Mouse (Mus musculus): ENCODE measurements around the gene B4galt4. TPM values are rescaled to one million over a fixed set of nuclear protein-coding genes. Genes with fewer than 3 reads are reported as not detected.

Gene B4galt4
- polyA plus RNA-seq (2012; rRNA removed; ENCODE audit: low replicate concordance) = 8.3 and 10.1 TPM in 2 replicates

DNA sequence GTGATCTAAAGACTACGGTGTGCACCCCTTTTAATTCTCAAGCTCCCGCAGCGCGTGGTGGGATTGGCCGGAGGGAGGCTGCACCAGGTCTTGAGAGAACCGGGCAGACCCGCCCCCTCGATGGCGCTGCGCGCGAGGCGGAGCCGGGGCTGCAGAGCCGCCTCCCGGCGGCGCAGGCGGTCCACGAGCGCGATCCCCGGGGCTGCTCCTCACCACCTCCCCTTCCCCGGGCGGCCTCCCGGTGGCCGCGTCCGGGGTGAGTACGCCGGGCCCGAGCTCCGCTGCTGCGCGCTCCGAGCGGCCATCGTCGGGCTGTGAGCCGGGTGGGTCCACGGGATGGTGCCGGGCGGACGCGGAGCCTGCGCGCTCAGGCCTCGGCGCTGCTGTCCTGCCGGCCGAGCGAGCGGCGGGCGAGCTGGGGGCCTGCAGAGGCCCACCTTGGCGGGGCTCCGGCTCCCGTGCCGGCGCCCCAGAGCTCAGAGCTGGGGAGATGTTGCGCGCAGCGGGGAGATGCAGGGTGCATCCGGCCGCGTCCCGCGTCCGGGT lies at the start of gene B4galt4:
B4galt4 (plus strand) TSS at position 152 of the 546 bp plus-strand sequence.

DNA sequence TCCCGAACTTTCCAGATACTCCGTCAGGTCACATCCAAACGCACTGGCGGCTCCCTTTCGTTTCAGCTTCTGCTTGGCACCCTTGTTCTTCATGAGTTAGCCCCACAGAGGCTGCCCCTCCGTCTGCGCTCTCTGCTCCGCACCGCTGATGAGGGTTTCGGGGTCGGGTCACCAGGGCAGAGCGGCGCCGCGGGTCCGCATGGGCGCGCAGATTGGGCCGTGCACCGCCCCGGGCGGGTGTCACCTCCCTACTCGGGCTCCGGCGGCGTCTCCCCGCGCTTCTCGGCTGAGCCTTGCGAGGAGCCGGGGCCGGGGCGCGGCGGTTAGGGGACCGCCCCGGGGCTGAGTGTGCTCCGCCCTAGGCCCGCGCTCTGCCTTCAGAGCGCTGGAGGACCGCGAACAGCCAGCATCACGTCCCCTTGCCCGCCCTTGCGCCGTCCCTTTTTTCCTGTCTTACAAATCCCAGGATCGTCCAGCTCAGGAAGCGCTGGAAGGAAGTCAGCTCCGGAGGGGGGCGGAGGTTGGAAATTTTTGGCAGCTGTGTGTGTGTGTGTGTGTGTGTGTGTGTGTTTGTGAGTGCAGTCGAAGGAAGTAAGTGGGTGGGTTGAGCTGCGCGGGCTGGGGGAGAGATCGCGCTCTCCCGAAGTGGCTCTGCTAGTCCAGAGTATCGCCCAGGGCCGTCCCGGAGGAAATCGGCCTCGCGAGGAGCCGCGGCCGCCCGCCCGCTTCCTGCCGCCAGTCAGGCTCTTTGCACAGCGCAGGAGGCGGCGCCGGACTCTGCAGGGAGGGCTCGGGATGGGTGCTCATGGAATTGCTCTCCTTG lies 29.3 kb upstream of the B4galt4 start, which contains the start of gene Arhgap31:
Arhgap31 (minus strand) TSS at position 694 of the 823 bp plus-strand sequence.

DNA sequence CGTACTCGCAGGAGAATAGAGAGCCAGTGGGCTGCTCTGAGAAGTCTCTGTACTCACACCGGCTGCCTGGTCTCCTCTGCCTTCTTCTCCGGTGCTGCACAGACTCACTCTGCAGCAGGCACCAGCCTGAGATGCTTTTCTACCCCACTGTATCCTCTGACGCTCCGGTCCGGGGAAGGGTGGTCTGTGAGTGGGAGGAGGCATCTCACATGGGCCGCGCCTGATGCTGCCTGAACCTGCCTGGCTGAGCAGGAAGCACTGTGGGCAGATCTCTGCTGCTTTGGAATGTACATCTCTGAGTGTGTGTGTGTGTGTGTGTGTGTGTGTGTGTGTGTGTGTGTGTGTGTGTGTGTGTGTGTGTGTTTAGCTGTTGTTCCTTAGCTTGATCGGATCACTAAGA lies 58.0 kb downstream of the B4galt4 start, which contains the start of gene Upk1b:
Upk1b (minus strand) TSS at position 238 of the 400 bp plus-strand sequence.

Other genes with a start within 250 kb of the B4galt4 start
- 25.8 and 39.0 TPM in 2 replicates for gene Timmdc1, start 219.6 kb upstream of the B4galt4 start, polyA plus RNA-seq (2012; rRNA removed; ENCODE audit: low replicate concordance)
- gene Poglut1, start 192.0 kb upstream of the B4galt4 start, polyA plus RNA-seq (2012; rRNA removed; ENCODE audit: low replicate concordance) = 3.4 and 4.8 TPM in 2 replicates
- gene Tmem39a, start 183.6 kb upstream of the B4galt4 start, polyA plus RNA-seq (2012; rRNA removed; ENCODE audit: low replicate concordance) = 21.6 and 26.9 TPM in 2 replicates
- 1.5 and 1.6 TPM in 2 replicates for gene Arhgap31, start 29.0 kb upstream of the B4galt4 start, polyA plus RNA-seq (2012; rRNA removed; ENCODE audit: low replicate concordance)
- gene Upk1b, start 58.1 kb downstream of the B4galt4 start, polyA plus RNA-seq (2012; rRNA removed; ENCODE audit: low replicate concordance) = 2.2 and 3.0 TPM in 2 replicates
- gene 4930435E12Rik, start 86.5 kb downstream of the B4galt4 start, polyA plus RNA-seq (2012; rRNA removed; ENCODE audit: low replicate concordance) = not detected in 2 replicates
- gene Igsf11, start 150.4 kb downstream of the B4galt4 start, polyA plus RNA-seq (2012; rRNA removed; ENCODE audit: low replicate concordance) = 0.06 and 0.28 TPM in 2 replicates

Measured in duodenum, adult 2 months (tissue).